Mouse (Mus musculus): ENCODE data around the gene Tmem106c. TPM values are rescaled to one million over a fixed set of nuclear protein-coding genes. Genes with fewer than 3 reads are reported as not detected.

The Tmem106c gene
- polyA plus RNA-seq, 1 experiment: 11.5 TPM

DNA sequence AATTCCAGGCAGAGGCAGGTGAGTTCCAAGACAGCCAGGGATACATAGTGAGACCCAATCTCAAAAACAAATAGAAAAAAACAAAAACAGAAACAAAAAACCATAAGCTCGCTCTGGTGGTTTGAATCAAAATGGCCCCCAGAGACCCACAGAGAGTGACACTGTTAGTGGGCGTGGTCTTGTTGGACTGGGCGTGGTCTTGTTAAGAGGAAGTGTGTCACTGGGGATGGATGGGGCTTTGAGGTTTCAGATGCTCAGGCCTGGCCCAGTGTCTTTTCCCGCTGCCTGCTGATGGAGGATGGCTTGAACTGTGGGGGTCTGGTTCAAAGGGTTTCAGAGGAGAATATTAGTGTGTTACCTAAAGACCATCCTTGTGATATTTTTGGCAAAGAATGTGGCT is 53.9 kb downstream of the Tmem106c start:
- Histone ChIP-seq H3ac (ENCODE audit: control insufficient read depth, insufficient read length) (no peak overlapping the region), H3K27me3 (ENCODE audit: control insufficient read depth, insufficient read depth, insufficient read length) (peaks cover 38% of the 10 kb centered on the region), H3K79me2 (ENCODE audit: control insufficient read depth, insufficient read depth) (no peaks in the 10 kb centered on the region), H3K36me3 (ENCODE audit: control insufficient read depth, insufficient read depth) (no peaks in the 10 kb centered on the region), H3K4me2 (ENCODE audit: low read depth) (no peak overlapping the region), H3K4me3 (no peak overlapping the region)
- TF ChIP-seq TCF12 (IDR thresholded peaks at IDR 0.05; ENCODE audit: insufficient read depth, poor library complexity, severe bottlenecking) (no peak), TCF3 (IDR thresholded peaks at IDR 0.05; ENCODE audit: insufficient read length, low read depth) (no peak), MYOD1 (IDR thresholded peaks at IDR 0.05; ENCODE audit: control insufficient read depth in 1 of 3, insufficient read length in 2 of 3, low read depth in 2 of 3) (no peak), MYOG (IDR thresholded peaks at IDR 0.05; ENCODE audit: control insufficient read depth in 1 of 3, insufficient read depth in 1 of 3, insufficient read length in 2 of 3, low read depth in 2 of 3) (no peak), POLR2A (IDR thresholded peaks at IDR 0.05; ENCODE audit: insufficient read length, low read depth) (no peak), E2F4 (IDR thresholded peaks at IDR 0.05; ENCODE audit: insufficient read depth) (no peak), SRF (IDR thresholded peaks at IDR 0.05; ENCODE audit: control insufficient read depth, insufficient read length, low read depth) (no peak), USF1 (IDR thresholded peaks at IDR 0.05; ENCODE audit: low read depth) (no peak), CEBPB (IDR thresholded peaks at IDR 0.05; ENCODE audit: insufficient read depth, poor library complexity, severe bottlenecking) (no peak)

DNA sequence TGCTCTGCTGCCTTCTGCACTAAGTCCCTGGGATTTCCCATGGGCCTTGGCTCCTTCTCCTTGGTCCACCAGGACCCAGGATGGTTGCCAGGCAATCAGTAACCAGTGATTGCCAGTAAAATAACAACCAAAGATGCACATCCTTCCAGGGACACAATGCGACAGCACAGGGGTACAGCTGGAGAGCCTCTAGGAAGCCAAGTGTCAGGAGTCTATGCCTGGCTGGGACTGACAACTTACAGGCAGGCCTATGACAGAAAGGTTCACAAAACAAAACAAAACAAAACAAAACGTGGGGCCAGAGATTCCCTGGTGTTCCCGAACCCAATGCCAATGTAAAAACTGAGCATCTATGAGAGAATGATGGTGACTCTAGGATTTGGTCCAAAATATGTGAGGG is 55.0 kb downstream of the Tmem106c start:
- H3ac ChIP-seq (ENCODE audit: control insufficient read depth, insufficient read length): no peak overlapping the region
- H3K36me3 ChIP-seq (ENCODE audit: control insufficient read depth, insufficient read depth): no peaks in the 10 kb centered on the region
- H3K79me2 ChIP-seq (ENCODE audit: control insufficient read depth, insufficient read depth): no peaks in the 10 kb centered on the region
- peaks cover 40% of the 10 kb centered on the region for H3K27me3 ChIP-seq (ENCODE audit: control insufficient read depth, insufficient read depth, insufficient read length)
- H3K4me2 ChIP-seq (ENCODE audit: low read depth): no peak overlapping the region
- TF ChIP-seq CEBPB (IDR thresholded peaks at IDR 0.05; ENCODE audit: insufficient read depth, poor library complexity, severe bottlenecking) (no peak), POLR2A (IDR thresholded peaks at IDR 0.05; ENCODE audit: insufficient read length, low read depth) (no peak), POLR2AphosphoS2 (IDR thresholded peaks at IDR 0.05; ENCODE audit: insufficient read length, low read depth) (no peak), TCF12 (IDR thresholded peaks at IDR 0.05; ENCODE audit: insufficient read depth, poor library complexity, severe bottlenecking) (no peak), MYOD1 (IDR thresholded peaks at IDR 0.05; ENCODE audit: control insufficient read depth in 1 of 3, insufficient read length in 2 of 3, low read depth in 2 of 3) (no peak), REST (IDR thresholded peaks at IDR 0.05; ENCODE audit: insufficient read depth, insufficient read length) (no peak), TCF3 (IDR thresholded peaks at IDR 0.05; ENCODE audit: insufficient read length, low read depth) (no peak), USF1 (IDR thresholded peaks at IDR 0.05; ENCODE audit: low read depth) (no peak), SRF (IDR thresholded peaks at IDR 0.05; ENCODE audit: control insufficient read depth, insufficient read length, low read depth) (no peak), E2F4 (IDR thresholded peaks at IDR 0.05; ENCODE audit: insufficient read depth) (no peak), MAX (IDR thresholded peaks at IDR 0.05; ENCODE audit: low read depth) (no peak), MYOG (IDR thresholded peaks at IDR 0.05; ENCODE audit: control insufficient read depth in 1 of 3, insufficient read depth in 1 of 3, insufficient read length in 2 of 3, low read depth in 2 of 3) (no peak)
- no peak overlapping the region for H3K4me3 ChIP-seq

Other genes with a start within 250 kb of the Tmem106c start
- 0.01 TPM for gene Endou, start 232.9 kb upstream of the Tmem106c start, polyA plus RNA-seq (2012; fragmentation: generic; extraction: Trizol)
- 1.2 TPM for gene Rapgef3, start 196.2 kb upstream of the Tmem106c start, polyA plus RNA-seq (2012; fragmentation: generic; extraction: Trizol)
- gene Slc48a1, start 185.7 kb upstream of the Tmem106c start, polyA plus RNA-seq (2012; fragmentation: generic; extraction: Trizol): 52.7 TPM
- 17.4 TPM for gene Hdac7, start 119.7 kb upstream of the Tmem106c start, polyA plus RNA-seq (2012; fragmentation: generic; extraction: Trizol)
- 9.8 TPM for gene Vdr, start 53.6 kb upstream of the Tmem106c start, polyA plus RNA-seq (2012; fragmentation: generic; extraction: Trizol)
- 0.01 TPM for gene Col2a1, start 40.5 kb downstream of the Tmem106c start, polyA plus RNA-seq (2012; fragmentation: generic; extraction: Trizol)
- 401 TPM for gene Pfkm, start 128.4 kb downstream of the Tmem106c start, polyA plus RNA-seq (2012; fragmentation: generic; extraction: Trizol)
- 10.4 TPM for gene Senp1, start 129.5 kb downstream of the Tmem106c start, polyA plus RNA-seq (2012; fragmentation: generic; extraction: Trizol)
- gene Asb8, start 201.4 kb downstream of the Tmem106c start, polyA plus RNA-seq (2012; fragmentation: generic; extraction: Trizol): 50.3 TPM
- gene Ccdc184, start 203.0 kb downstream of the Tmem106c start, polyA plus RNA-seq (2012; fragmentation: generic; extraction: Trizol): 0.05 TPM
- gene Olfr288, start 231.3 kb downstream of the Tmem106c start, polyA plus RNA-seq (2012; fragmentation: generic; extraction: Trizol): not detected